Mouse (Mus musculus) heart, postnatal 36 days (tissue): Measurements from ENCODE around the gene Crebrf. TPM values are rescaled to one million over a fixed set of nuclear protein-coding genes. Genes with fewer than 3 reads are reported as not detected.

Source experiments
- DNase-seq, 2 experiments: peaks; one replicate each; pipeline ENCODE4 v3.0.0; 2021 to 2022
- intact Hi-C: fragments of 180-260 bp; cut with DNase I; formaldehyde crosslinking; loops from one replicate; pipeline ENCODE4 v1.15.1; 2025
- total RNA-seq, 2 experiments: library from RNA; stranded (reverse); gene quantifications; 2 replicates each; pipeline ENCODE4 v1.2.3; 2021

The Crebrf gene
- total RNA-seq, 2 experiments from 2014 or later: 71.7 to 72.4 TPM

DNA sequence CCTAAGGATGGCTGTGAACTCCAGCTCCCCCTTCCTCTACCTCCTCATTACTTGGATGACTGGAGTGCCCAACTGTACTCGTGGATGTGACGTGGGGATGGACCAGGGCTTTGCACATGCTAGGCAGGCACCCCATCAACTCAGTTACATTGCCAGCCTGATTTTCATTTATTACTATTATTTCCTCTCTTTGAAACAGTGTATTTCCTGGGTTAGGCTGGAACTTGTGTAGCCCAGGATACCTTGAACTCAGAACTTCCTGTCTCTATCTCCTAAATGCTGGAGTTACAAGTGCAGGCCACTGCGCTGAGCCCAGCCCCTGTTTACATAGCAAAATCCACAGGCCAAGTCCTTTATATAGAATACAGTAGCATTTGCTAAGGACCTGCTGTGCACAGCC lies 87.4 kb downstream of the Crebrf start:
- intact Hi-C loops: no loop called here
- DNase-seq: no peak

- intact Hi-C loops: no loop called here
- no peak for DNase-seq
These were observed 97.2 kb downstream of the Crebrf start for GRCm38 (mm10) chr17:26812607-26813006.

- DNase-seq: no peak
- intact Hi-C loops: no loop called here
These were observed 98.0 kb downstream of the Crebrf start for GRCm38 (mm10) chr17:26813497-26813896.

DNA sequence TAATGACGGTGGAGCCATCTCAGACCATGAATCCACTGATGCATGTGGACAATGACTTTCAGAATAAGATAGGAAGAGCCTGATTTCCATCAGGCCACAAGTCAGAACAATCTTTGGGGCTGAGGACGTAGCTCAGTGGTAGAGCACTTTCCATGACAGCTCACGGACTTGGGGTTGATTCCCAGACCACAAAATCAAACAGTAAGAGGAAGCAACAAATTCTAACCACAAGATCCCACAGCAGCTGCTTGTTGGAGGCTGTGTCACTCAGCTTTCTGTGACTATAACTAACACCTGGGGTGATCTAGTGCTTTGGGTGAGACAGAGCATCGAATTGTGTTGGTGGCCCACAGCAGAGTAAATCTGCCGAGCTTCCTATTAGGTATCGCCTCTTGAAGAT lies 101.4 kb downstream of the Crebrf start:
- DNase-seq: no peak
- intact Hi-C loops: no loop called here

- intact Hi-C loops: no loop called here
- no peak for DNase-seq
These were observed 102.3 kb downstream of the Crebrf start for GRCm38 (mm10) chr17:26817776-26818175.

DNA sequence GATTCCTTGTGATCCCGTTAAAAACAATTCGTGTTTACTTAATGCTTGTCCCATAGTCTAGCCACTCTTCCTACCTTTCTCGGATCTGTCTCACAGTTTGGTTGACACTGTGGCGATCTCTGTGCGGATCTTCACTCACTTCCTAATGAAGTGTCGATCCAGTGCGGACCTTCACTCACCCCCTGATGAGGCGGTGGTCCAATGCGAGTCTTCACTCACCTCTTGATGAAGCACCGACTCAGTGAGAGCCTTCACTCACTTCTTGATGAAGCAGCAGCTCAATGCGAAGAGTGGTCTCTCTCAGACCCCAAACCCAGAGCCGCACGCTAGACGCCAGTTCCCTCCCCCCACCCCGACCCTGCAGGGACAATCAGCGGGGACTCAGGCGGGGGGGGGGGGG lies 110.7 kb downstream of the Crebrf start:
- DNase-seq: no peak
- intact Hi-C loops: no loop called here

Other genes starting within 250 kb of the Crebrf start
- gene Ergic1, start 154.2 kb upstream of the Crebrf start, total RNA-seq: 10 to 100 TPM; 47.5 to 56.2 TPM
- 100 to 1,000 TPM in 1 of 2 experiments, 10 to 100 TPM in 1; 49.6 to 105 TPM for gene Dusp1, start 153.5 kb upstream of the Crebrf start, total RNA-seq
- 10 to 100 TPM; 58.6 to 68.7 TPM for gene Atp6v0e, start 52.4 kb upstream of the Crebrf start, total RNA-seq
- gene Bnip1, start 65.4 kb downstream of the Crebrf start, total RNA-seq: 10 to 100 TPM; 24.5 to 27.2 TPM
- 10 to 100 TPM; 80.7 TPM for gene Nkx2-5, start 129.4 kb downstream of the Crebrf start, total RNA-seq
- under 1 TPM; 0.44 to 0.95 TPM for gene Kifc5b, start 201.4 kb downstream of the Crebrf start, total RNA-seq
- gene Phf1, start 217.4 kb downstream of the Crebrf start, total RNA-seq: 10 to 100 TPM; 13.9 to 14.5 TPM
- gene Cuta, start 223.9 kb downstream of the Crebrf start, total RNA-seq: 10 to 100 TPM; 86.2 to 90.3 TPM
- gene Syngap1, start 225.6 kb downstream of the Crebrf start, total RNA-seq: 1 to 10 TPM; 4.1 to 6.4 TPM